Mouse (Mus musculus) thymus, adult 2 months (tissue): ENCODE results near the gene Abhd12.

ENCODE experiments used
- CTCF ChIP-seq: fragments of 200-500 bp; IDR thresholded peaks from 2 replicates; pipeline ENCODE4 v1.5.1; 2012; ENCODE audit warnings: mild to moderate bottlenecking, control low read depth, low read length, moderate library complexity, borderline replicate concordance; ENCODE audit not compliant: control insufficient read depth, poor library complexity, insufficient read depth; ENCODE audit errors: extremely low read depth
- POLR2A ChIP-seq: fragments of 200-500 bp; IDR thresholded peaks from 2 replicates; pipeline ENCODE4 v1.6.1; 2012; ENCODE audit warnings: mild to moderate bottlenecking, low read length, control low read depth, moderate library complexity; ENCODE audit not compliant: control insufficient read depth, poor library complexity, insufficient read depth; ENCODE audit errors: extremely low read depth

DNA sequence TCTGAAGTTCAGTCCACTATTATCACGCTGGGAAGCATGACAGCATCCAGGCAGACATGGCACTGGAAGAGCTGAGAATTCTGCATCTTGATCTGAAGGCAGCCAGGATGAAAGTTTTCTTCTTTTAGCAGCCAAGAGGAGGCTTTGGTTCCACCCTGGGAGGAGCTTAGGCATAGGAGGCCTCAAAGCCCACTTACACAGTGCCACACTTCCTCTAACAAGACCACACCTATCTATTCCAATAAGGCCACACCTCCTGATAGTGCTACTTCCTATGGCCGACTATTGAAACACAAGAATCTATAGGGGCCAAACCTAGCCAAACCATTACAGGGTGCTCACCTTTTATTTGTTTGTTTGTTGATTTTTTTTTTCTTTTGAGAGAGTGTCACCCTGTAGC is 121.7 kb downstream of the Abhd12 start:
- TF ChIP-seq POLR2A (no peak), CTCF (no peak)
